Mouse (Mus musculus) hindbrain, embryonic 10.5 days (tissue): ENCODE measurements around the gene Wnk4. TPM values are rescaled to one million over a fixed set of nuclear protein-coding genes. Genes with fewer than 3 reads are reported as not detected.

ENCODE experiments used
- DNase-seq: peaks from one replicate; pipeline ENCODE4 v3.0.0-alpha.2; 2017; ENCODE audit warnings: low spot score
- H3K27ac ChIP-seq: fragments of 300-500 bp; sonication (generic); 2 replicates; pipeline ENCODE4 v1.5.1; 2016; ENCODE audit warnings: mild to moderate bottlenecking, moderate library complexity
- H3K27me3 ChIP-seq: fragments of 300-500 bp; sonication (generic); 2 replicates; pipeline ENCODE4 v1.6.1; 2016; ENCODE audit warnings: mild to moderate bottlenecking; ENCODE audit not compliant: poor library complexity, insufficient read depth, severe bottlenecking
- H3K36me3 ChIP-seq: fragments of 300-500 bp; sonication (generic); 2 replicates; pipeline ENCODE4 v1.6.1; 2016; ENCODE audit warnings: mild to moderate bottlenecking, moderate library complexity
- H3K4me1 ChIP-seq: fragments of 300-500 bp; sonication (generic); replicated peaks from 2 replicates; pipeline ENCODE4 v1.6.1; 2016; ENCODE audit warnings: mild to moderate bottlenecking
- H3K4me3 ChIP-seq: fragments of 300-500 bp; sonication (generic); 2 replicates; pipeline ENCODE4 v1.5.1; 2016; ENCODE audit warnings: mild to moderate bottlenecking, moderate library complexity
- H3K9me3 ChIP-seq: fragments of 300-500 bp; sonication (generic); 2 replicates; pipeline ENCODE4 v1.6.1; 2016; ENCODE audit warnings: mild to moderate bottlenecking, moderate library complexity
- WGBS: fragments of 180-500 bp; shearing (Covaris S2); methylation state at CpG from one replicate; pipeline ENCODE4 v1.1.7; 2016; 5-methylcytosine and 5-hydroxymethylcytosine counted together
- polyA plus RNA-seq: library from polyadenylated mRNA; unstranded; fragments of >200 nt; fragmentation: Nextera tagmentation; extraction: Ambion mirVana; gene quantifications from 2 replicates; pipeline ENCODE4 v1.2.1, GENCODE M21; 2016

Wnk4 gene
- 6.7 and 7.6 TPM in 2 replicates for polyA plus RNA-seq

DNA sequence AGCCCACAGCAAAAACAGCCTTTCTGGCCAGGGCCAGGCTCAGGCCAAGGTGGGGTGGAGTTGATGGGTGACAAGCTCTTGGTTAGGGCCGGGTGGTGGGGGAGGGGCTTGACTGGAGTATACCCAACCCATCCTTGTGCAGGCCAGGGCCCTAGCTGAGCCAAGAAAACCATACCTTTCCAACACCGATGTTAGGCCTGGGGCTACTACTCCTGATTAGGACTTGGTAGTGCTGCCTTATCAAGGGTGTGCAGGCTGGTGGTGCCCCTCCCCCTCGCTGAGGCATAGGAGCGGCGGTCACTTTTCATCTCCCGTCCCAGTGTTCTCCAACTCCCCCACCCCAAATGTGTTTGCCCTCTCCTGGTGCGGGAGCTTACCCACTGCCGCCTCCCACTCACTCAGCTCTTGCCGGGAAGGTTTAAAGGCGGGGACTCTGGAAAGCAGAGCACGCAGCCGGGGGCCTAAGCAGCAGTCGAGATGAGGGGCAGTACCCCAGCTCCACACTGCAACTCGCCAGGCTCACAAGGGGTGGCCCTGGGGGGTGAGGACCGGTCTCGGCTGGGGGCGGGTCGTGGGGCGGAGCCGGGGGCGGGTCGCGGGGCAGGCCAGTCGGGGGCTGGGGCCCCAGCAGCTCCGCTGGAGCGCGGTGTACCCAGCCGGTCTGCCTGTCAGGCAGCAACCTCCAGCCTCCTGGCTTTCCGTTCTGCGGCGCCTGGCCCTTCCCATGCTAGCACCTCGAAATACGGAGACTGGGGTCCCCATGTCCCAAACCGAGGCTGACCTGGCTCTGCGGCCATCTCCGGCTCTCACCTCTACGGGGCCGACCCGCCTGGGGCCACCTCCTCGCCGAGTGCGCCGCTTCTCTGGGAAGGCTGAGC is at the start of gene Wnk4:
Gene Wnk4 (plus strand): TSS at position 620 of the 878 bp plus-strand sequence.
- WGBS: under 1% methylated on average over 43 of the region's 43 CpGs
- Histone ChIP-seq H3K4me3 (peak within 1 kb of the TSS; percentile 66), H3K27me3 (peaks cover 44% of the 10 kb centered on the region), H3K36me3 (peaks cover 29% of the 10 kb centered on the region), H3K27ac (peak within 1 kb of the TSS; percentile 85), H3K9me3 (no peaks in the 10 kb centered on the region), H3K4me1 (peaks cover 63% of the 10 kb centered on the region)
- peak; percentile 79 for DNase-seq

GRCm38 (mm10) chr11:101211970-101212369 is 48.4 kb upstream of the Wnk4 start:
- Histone ChIP-seq H3K9me3 (no peaks in the 10 kb centered on the region), H3K27ac (no peak overlapping the region), H3K27me3 (no peaks in the 10 kb centered on the region), H3K36me3 (peaks cover 50% of the 10 kb centered on the region), H3K4me3 (no peak overlapping the region), H3K4me1 (no peaks in the 10 kb centered on the region)
- WGBS: 55% methylated on average over 3 of the region's 3 CpGs
- DNase-seq: peak; percentile 33

DNA sequence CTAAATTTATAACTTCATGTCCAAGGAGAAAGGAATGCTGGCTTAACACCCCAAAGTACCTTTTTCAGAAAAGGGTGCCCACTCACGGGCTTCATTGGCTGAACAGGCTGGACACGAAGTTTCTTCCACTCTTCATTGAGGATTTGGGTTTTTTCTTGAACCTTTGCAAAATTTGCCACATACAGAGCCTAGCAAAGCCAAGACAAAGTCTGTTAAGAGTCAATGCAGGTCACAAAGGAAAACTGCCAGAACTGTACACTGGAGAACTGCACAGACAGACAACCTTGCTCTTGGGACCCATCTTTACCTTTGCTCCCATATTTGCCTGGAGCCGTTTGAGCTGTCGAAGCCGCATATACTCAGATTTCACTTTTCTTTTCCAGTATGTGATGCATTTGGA is 43.4 kb upstream of the Wnk4 start:
- peaks cover 23% of the 10 kb centered on the region for H3K36me3 ChIP-seq
- no peaks in the 10 kb centered on the region for H3K4me1 ChIP-seq
- no peaks in the 10 kb centered on the region for H3K27me3 ChIP-seq
- 93% methylated on average over 5 of the region's 5 CpGs for WGBS
- no peak overlapping the region for H3K4me3 ChIP-seq
- H3K9me3 ChIP-seq: no peaks in the 10 kb centered on the region
- H3K27ac ChIP-seq: no peak overlapping the region
- no peak for DNase-seq

- peaks cover 13% of the 10 kb centered on the region for H3K36me3 ChIP-seq
- no peaks in the 10 kb centered on the region for H3K9me3 ChIP-seq
- no peak for DNase-seq
- H3K4me1 ChIP-seq: no peaks in the 10 kb centered on the region
- no peak overlapping the region for H3K27ac ChIP-seq
- H3K4me3 ChIP-seq: no peak overlapping the region
- no peaks in the 10 kb centered on the region for H3K27me3 ChIP-seq
- WGBS: 84% methylated on average over 10 of the region's 10 CpGs
These were observed 41.8 kb upstream of the Wnk4 start for GRCm38 (mm10) chr11:101218436-101219055.

DNA sequence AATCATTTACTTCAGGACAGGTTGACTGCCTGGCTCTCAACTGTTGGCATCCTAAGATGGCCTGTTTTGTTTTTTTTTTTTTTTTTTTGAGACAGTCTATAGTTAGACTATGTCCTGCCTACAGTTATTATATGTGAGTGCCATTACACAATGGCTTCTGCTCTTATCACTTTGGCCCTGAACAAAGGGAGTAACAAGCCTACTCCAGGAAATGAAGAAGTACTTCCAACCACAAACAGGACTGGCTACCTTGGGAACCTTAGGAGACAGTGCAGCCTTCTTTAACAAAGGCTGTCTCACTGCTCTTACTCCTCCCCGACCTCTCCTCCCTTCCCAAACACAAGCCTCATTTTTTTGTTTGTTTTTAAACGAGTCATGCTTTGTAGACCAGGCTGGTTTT is 39.5 kb upstream of the Wnk4 start:
- no peaks in the 10 kb centered on the region for H3K36me3 ChIP-seq
- WGBS: 52% methylated on average over 2 of the region's 2 CpGs
- peaks cover 9% of the 10 kb centered on the region; the same call in 1 of the 2 replicates for H3K4me1 ChIP-seq
- no peak overlapping the region for H3K27ac ChIP-seq
- H3K27me3 ChIP-seq: no peaks in the 10 kb centered on the region
- H3K4me3 ChIP-seq: no peak overlapping the region
- DNase-seq: no peak
- no peaks in the 10 kb centered on the region for H3K9me3 ChIP-seq

DNA sequence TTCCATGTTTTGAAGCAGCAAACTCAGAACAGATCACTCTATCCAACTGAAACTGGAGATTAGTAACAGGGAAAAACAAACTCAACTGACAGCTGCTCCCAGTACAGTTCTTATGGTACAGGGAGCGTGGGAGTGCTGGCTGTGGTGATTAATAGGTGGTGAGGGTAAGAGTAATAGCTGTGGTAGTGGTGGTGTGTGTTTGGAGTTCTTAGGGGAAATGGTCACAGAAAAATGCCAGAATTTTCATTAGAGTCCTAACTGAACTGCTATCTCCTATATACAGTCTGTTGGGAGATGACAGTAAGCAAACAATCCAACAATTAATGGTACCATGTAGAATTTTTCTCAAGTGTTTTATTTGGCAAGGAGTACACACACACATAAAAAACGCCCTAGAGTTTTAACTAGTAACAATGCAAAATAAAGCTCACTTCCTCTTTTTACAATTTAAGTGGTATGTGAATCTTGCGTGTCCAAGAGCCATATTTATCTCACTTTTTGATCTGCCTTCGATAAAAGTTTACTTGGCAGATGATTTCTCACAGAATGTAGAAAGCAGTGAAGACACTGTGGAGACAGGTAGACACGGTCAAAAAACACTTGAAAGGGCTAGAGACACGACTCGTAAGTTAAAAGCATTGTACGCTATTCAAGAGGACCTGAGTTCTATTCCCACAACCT is 38.9 kb upstream of the Wnk4 start:
- WGBS: 93% methylated on average over 8 of the region's 8 CpGs
- peaks cover 15% of the 10 kb centered on the region; the same call in 1 of the 2 replicates for H3K4me1 ChIP-seq
- H3K27me3 ChIP-seq: no peaks in the 10 kb centered on the region
- H3K27ac ChIP-seq: no peak overlapping the region
- H3K4me3 ChIP-seq: no peak overlapping the region
- H3K36me3 ChIP-seq: no peaks in the 10 kb centered on the region
- H3K9me3 ChIP-seq: no peaks in the 10 kb centered on the region
- DNase-seq: no peak

DNA sequence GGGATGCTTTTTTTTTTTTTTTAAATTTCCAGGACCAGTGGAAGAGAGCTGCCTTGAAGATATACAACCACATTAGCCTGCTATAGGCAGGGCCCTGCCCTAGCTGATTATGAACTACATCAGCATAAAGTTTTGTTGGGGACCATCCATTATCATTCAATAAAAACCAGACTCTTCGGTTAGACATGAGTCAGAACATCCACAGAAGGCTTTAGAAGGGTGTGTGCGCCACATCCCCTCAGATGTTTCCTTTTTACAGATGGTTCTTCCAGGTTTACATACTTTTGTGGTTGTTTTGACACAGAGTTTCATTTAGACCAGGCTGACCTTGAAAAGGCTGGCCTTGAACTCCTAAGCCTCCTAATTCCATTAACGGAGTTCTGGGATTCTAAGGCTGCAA is 36.0 kb upstream of the Wnk4 start:
- WGBS: 93% methylated on average over 3 of the region's 3 CpGs
- Histone ChIP-seq H3K36me3 (no peaks in the 10 kb centered on the region), H3K4me3 (no peak overlapping the region), H3K27me3 (peaks cover 6% of the 10 kb centered on the region; the same call in 1 of the 2 replicates), H3K4me1 (peaks cover 18% of the 10 kb centered on the region), H3K9me3 (no peaks in the 10 kb centered on the region), H3K27ac (no peak overlapping the region)
- DNase-seq: no peak

DNA sequence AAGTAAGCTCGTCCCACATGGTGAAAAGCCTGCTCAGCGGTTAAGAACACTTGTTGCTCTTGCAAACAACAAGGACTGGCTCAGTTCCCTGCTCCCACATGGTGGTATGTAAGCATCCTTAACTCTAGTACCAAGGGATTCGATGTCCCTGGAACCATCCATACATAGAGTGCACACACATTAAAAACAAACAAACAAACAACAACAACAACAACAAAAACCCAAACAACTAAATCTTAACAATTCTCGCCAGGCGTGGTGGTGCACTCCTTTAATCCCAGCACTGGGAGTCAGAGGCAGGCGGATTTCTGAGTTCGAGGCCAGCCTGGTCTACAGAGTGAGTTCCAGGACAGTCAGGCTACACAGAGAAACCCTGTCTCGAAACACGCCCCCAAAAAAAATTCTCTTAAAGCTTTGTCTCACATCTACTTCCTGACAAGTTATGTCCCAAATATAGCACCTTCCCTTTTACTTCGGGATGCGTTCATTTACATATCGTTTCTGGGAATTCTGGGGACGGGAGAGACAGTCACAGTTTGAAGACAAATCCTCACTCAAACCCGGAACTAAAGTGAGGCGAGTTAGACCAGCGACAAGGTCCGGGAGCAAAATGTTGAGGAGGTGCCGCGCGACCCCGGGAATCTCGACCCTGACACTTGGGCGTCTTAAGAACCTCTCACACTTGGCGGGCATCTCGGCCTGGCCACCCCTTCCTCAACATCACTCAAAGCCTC is 34.9 kb upstream of the Wnk4 start:
- no peak for DNase-seq
- Histone ChIP-seq H3K4me1 (peaks cover 30% of the 10 kb centered on the region), H3K36me3 (no peaks in the 10 kb centered on the region), H3K4me3 (peak overlapping the region; percentile 88), H3K9me3 (no peaks in the 10 kb centered on the region), H3K27me3 (peaks cover 9% of the 10 kb centered on the region; the same call in 1 of the 2 replicates), H3K27ac (peak overlapping the region; percentile 89)
- 19% methylated on average over 25 of the region's 25 CpGs for WGBS

DNA sequence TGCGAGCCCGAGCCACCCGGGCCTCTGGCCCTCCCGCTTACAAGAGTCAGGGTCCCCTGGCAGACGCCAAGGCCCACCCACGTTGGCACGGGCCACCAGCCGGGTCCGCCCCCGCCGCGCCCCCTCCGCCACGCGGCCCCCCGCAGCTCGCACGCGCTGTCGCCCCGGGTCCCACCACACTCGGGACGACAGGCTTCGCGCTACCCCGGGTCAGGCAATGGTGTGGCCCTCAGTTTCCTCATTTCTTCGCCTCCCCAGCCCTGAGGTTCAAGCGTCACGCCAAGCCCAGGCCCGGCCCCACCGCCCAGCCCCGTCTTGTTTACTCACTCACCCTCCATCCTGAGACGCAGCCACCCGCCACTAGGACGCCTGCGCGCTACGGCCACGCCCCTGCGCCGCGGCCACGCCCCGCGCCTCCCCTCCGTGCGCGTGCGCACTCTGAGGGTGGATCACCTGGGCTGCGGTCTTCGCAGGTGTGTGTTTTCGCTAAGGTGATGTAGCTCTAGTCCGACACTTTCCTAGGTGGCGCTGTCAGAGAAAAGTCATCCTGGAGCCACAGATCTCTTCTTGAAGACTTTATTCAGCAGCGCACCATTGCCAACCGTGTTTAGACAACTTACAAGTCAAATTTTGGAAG is 34.2 kb upstream of the Wnk4 start, which contains the start of gene Ezh1:
Gene Ezh1 (minus strand): TSS at position 399 of the 637 bp plus-strand sequence.
- peak; percentile 84 for DNase-seq
- 3% methylated on average over 56 of the region's 56 CpGs for WGBS
- Histone ChIP-seq H3K4me1 (peaks cover 36% of the 10 kb centered on the region), H3K27me3 (peaks cover 9% of the 10 kb centered on the region; the same call in 1 of the 2 replicates), H3K36me3 (no peaks in the 10 kb centered on the region), H3K4me3 (peak within 1 kb of the TSS; percentile 88), H3K9me3 (no peaks in the 10 kb centered on the region), H3K27ac (peak within 1 kb of the TSS; percentile 89)

GRCm38 (mm10) chr11:101229361-101229900 is 30.9 kb upstream of the Wnk4 start:
- no peaks in the 10 kb centered on the region for H3K9me3 ChIP-seq
- H3K36me3 ChIP-seq: no peaks in the 10 kb centered on the region
- H3K4me1 ChIP-seq: peaks cover 50% of the 10 kb centered on the region
- 22% methylated on average over 8 of the region's 8 CpGs for WGBS
- no peak for DNase-seq
- peaks cover 9% of the 10 kb centered on the region; the same call in 1 of the 2 replicates for H3K27me3 ChIP-seq
- H3K4me3 ChIP-seq: no peak overlapping the region; the same call in 1 of the 2 replicates
- H3K27ac ChIP-seq: peak overlapping the region; percentile 86

DNA sequence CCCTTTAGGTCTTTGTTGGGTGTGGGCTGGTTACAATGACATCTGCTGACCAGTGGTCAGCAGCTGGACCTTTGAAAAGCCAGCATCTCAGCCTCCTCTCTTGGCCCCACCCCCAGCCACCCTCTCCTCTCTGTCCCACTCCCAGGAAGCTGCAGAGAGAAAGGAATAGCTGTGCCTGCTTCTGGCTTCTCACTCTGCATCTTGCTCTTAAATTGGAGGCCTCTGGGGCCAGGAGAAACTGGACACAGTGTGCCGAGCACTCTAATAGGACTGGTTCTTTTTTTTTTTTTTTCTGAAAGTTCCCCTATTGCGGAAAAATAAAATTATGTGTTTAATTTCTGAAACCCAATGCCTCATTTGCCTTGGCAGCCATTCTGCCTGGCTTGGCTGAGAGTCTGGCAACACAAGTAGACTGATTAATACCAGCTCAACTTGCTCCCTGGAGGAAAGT is 30.3 kb upstream of the Wnk4 start:
- H3K27ac ChIP-seq: peak overlapping the region; percentile 86
- no peaks in the 10 kb centered on the region for H3K36me3 ChIP-seq
- 25% methylated on average over 2 of the region's 2 CpGs for WGBS
- H3K9me3 ChIP-seq: no peaks in the 10 kb centered on the region
- 0 out of 2 replicates have a peak overlapping the region, but pooled peaks have one; percentile 13 for H3K4me3 ChIP-seq
- no peak for DNase-seq
- peaks cover 9% of the 10 kb centered on the region; the same call in 1 of the 2 replicates for H3K27me3 ChIP-seq
- H3K4me1 ChIP-seq: peaks cover 48% of the 10 kb centered on the region
